Mouse (Mus musculus): Measurements from ENCODE around the gene Ly86.

Ly86 gene

GRCm38 (mm10) chr13:37353868-37354267, 8.9 kb downstream of the Ly86 start:
- no peak for DNase-seq (ENCODE audit: low read depth)

GRCm38 (mm10) chr13:37354432-37354831, 9.4 kb downstream of the Ly86 start:
- DNase-seq (ENCODE audit: low read depth), result no peak

GRCm38 (mm10) chr13:37355642-37356331, 10.8 kb downstream of the Ly86 start:
- no peak for DNase-seq (ENCODE audit: low read depth)

- no peak for DNase-seq (ENCODE audit: low read depth)
These were observed 11.5 kb downstream of the Ly86 start for GRCm38 (mm10) chr13:37356549-37356948.

GRCm38 (mm10) chr13:37358112-37358511, 13.1 kb downstream of the Ly86 start:
- no peak for DNase-seq (ENCODE audit: low read depth)

GRCm38 (mm10) chr13:37361249-37361648, 16.2 kb downstream of the Ly86 start:
- no peak for DNase-seq (ENCODE audit: low read depth)

- peak; percentile 30 for DNase-seq (ENCODE audit: low read depth)
These were observed 19.3 kb downstream of the Ly86 start for GRCm38 (mm10) chr13:37364351-37364750.

- no peak for DNase-seq (ENCODE audit: low read depth)
These were observed 31.4 kb downstream of the Ly86 start for GRCm38 (mm10) chr13:37376411-37376810.

- DNase-seq (ENCODE audit: low read depth), result no peak
These were observed 43.5 kb downstream of the Ly86 start for GRCm38 (mm10) chr13:37388222-37389202.

- DNase-seq (ENCODE audit: low read depth), result no peak
These were observed 44.3 kb downstream of the Ly86 start for GRCm38 (mm10) chr13:37389296-37389695.

- DNase-seq (ENCODE audit: low read depth), result no peak
These were observed 53.8 kb downstream of the Ly86 start for GRCm38 (mm10) chr13:37398791-37399190.

- DNase-seq (ENCODE audit: low read depth), result peak; percentile 56
These were observed 54.3 kb downstream of the Ly86 start for GRCm38 (mm10) chr13:37399340-37399739.

GRCm38 (mm10) chr13:37402421-37402820, 57.4 kb downstream of the Ly86 start:
- DNase-seq (ENCODE audit: low read depth), result no peak

- DNase-seq (ENCODE audit: low read depth), result no peak
These were observed 58.7 kb downstream of the Ly86 start for GRCm38 (mm10) chr13:37403708-37404107.

GRCm38 (mm10) chr13:37415696-37416095, 70.7 kb downstream of the Ly86 start:
- DNase-seq (ENCODE audit: low read depth), result no peak

- DNase-seq (ENCODE audit: low read depth), result no peak
These were observed 78.4 kb downstream of the Ly86 start for GRCm38 (mm10) chr13:37423416-37423815.

- DNase-seq (ENCODE audit: low read depth), result no peak
These were observed 79.9 kb downstream of the Ly86 start for GRCm38 (mm10) chr13:37424904-37425303.

- no peak for DNase-seq (ENCODE audit: low read depth)
These were observed 80.4 kb downstream of the Ly86 start for GRCm38 (mm10) chr13:37425406-37425805.

- DNase-seq (ENCODE audit: low read depth), result no peak
These were observed 81.7 kb downstream of the Ly86 start for GRCm38 (mm10) chr13:37426578-37427336.

GRCm38 (mm10) chr13:37428496-37428895, 83.5 kb downstream of the Ly86 start:
- DNase-seq (ENCODE audit: low read depth), result no peak

GRCm38 (mm10) chr13:37429661-37430271, 84.8 kb downstream of the Ly86 start:
- DNase-seq (ENCODE audit: low read depth), result no peak

- no peak for DNase-seq (ENCODE audit: low read depth)
These were observed 86.7 kb downstream of the Ly86 start for GRCm38 (mm10) chr13:37431707-37432106.
